ENCODE assay signal across 9 mouse cellular contexts in genomic region chr5:115428831-115429358, GRCm38 (mm10). TPM values are rescaled to one million over a fixed set of nuclear protein-coding genes. Genes with fewer than 3 reads are reported as not detected.
DNase-seq lines count a peak whose midpoint lies in the region; ATAC-seq and TF ChIP-seq lines count a peak whose summit lies in the region.
"Had no signal": no experiment of that assay in that cellular context is flagged by ENCODE, and none has a peak within 500 bp of the region (broad histone marks: within the 10 kb centered on the region; RNA-seq: fewer than 3 reads in every experiment).

No protein-coding gene starts in this region.

- H3K27me3 ChIP-seq in heart, embryonic 13.5 days (replicated peaks) = peaks cover 52% of the 10 kb centered on the region
- peaks cover 11% of the 10 kb centered on the region; the same call in 1 of the 2 replicates for H3K27me3 ChIP-seq in ES-Bruce4 (ENCODE audit: control insufficient read depth, insufficient read depth, low read length, poor library complexity, severe bottlenecking)
- H3K27me3 ChIP-seq in hindbrain, embryonic 10.5 days (ENCODE audit: insufficient read depth, poor library complexity, severe bottlenecking) = 0 out of 2 replicates have a peak, but pooled peaks cover 3% of the 10 kb centered on the region
- H3K27me3 ChIP-seq in liver, postnatal 0 days (ENCODE audit: insufficient read depth, low read length) = peaks cover 65% of the 10 kb centered on the region

- peak overlapping the region; percentile 89 for H3K4me3 ChIP-seq in heart, embryonic 13.5 days
- peak overlapping the region; percentile 50 for H3K4me3 ChIP-seq in ES-Bruce4 (ENCODE audit: low read depth, low read length)
- peak overlapping the region; percentile 100 for H3K4me3 ChIP-seq in hindbrain, embryonic 10.5 days
- peak overlapping the region; percentile 49 for H3K4me3 ChIP-seq in liver, postnatal 0 days (ENCODE audit: low read depth, low read length)

- H3K9me3 ChIP-seq in heart, embryonic 13.5 days = no peaks in the 10 kb centered on the region
- no peaks in the 10 kb centered on the region for H3K9me3 ChIP-seq in ES-Bruce4 (replicated peaks; ENCODE audit: control insufficient read depth, insufficient read depth, low read length, poor library complexity, severe bottlenecking)
- no peaks in the 10 kb centered on the region for H3K9me3 ChIP-seq in hindbrain, embryonic 10.5 days
- H3K9me3 ChIP-seq in liver, postnatal 0 days (ENCODE audit: low read length) = no peaks in the 10 kb centered on the region

- ATAC-seq in heart, embryonic 13.5 days (ENCODE audit: extremely low read depth, insufficient number of reproducible peaks, low FRiP score, low TSS enrichment) = no peak
- ATAC-seq in liver, postnatal 0 days = no peak

- peak overlapping the region; percentile 95 for H3K4me2 ChIP-seq in heart, embryonic 13.5 days
- peak overlapping the region; percentile 81 for H3K4me2 ChIP-seq in liver, postnatal 0 days (ENCODE audit: low read depth, low read length)

- H3K9ac ChIP-seq in heart, embryonic 13.5 days = peak overlapping the region; percentile 92
- H3K9ac ChIP-seq in ES-Bruce4 (ENCODE audit: low read depth, poor library complexity, severe bottlenecking) = peak overlapping the region; percentile 98
- no peak overlapping the region for H3K9ac ChIP-seq in liver, postnatal 0 days (replicated peaks)

- peaks cover 30% of the 10 kb centered on the region for H3K4me1 ChIP-seq in heart, embryonic 13.5 days
- peaks cover 9% of the 10 kb centered on the region for H3K4me1 ChIP-seq in ES-Bruce4 (ENCODE audit: control insufficient read depth, insufficient read depth, low read length)
- H3K4me1 ChIP-seq in hindbrain, embryonic 10.5 days (replicated peaks) = peaks cover 56% of the 10 kb centered on the region
- H3K4me1 ChIP-seq in liver, postnatal 0 days (ENCODE audit: insufficient read depth) = peaks cover 4% of the 10 kb centered on the region; the same call in 1 of the 2 replicates

- TF ChIP-seq POLR2A in ES-Bruce4 (IDR thresholded peaks at IDR 0.05; ENCODE audit: insufficient read depth, low read length) = no peak

- no peak for TF ChIP-seq EP300 in ES-Bruce4 (IDR thresholded peaks at IDR 0.05; ENCODE audit: insufficient read depth, low read depth, low read length)
- TF ChIP-seq EP300 in liver, postnatal 0 days (IDR thresholded peaks at IDR 0.05; ENCODE audit: low read depth) = no peak

- TF ChIP-seq CTCF in ES-Bruce4 (IDR thresholded peaks at IDR 0.05; ENCODE audit: low read depth, low read length) = no peak
- TF ChIP-seq CTCF in liver, postnatal 0 days (IDR thresholded peaks at IDR 0.05; ENCODE audit: low read depth) = no peak

- H3K27ac ChIP-seq in heart, embryonic 13.5 days (replicated peaks) = no peak overlapping the region
- H3K27ac ChIP-seq in ES-Bruce4 (ENCODE audit: insufficient read depth, low read length) = no peak overlapping the region
- H3K27ac ChIP-seq in hindbrain, embryonic 10.5 days = peak overlapping the region; percentile 100
- no peak overlapping the region for H3K27ac ChIP-seq in liver, postnatal 0 days (ENCODE audit: low read depth)

- peaks cover 4% of the 10 kb centered on the region; the same call in 1 of the 2 replicates for H3K36me3 ChIP-seq in heart, embryonic 13.5 days
- no peaks in the 10 kb centered on the region for H3K36me3 ChIP-seq in ES-Bruce4 (ENCODE audit: control insufficient read depth, insufficient read depth, low read length, poor library complexity, severe bottlenecking)
- H3K36me3 ChIP-seq in hindbrain, embryonic 10.5 days = peaks cover 41% of the 10 kb centered on the region
- no peaks in the 10 kb centered on the region for H3K36me3 ChIP-seq in liver, postnatal 0 days (replicated peaks; ENCODE audit: insufficient read depth, low read length)

- 1% methylated on average over 20 of the region's 20 CpGs for WGBS in heart, embryonic 13.5 days
- under 1% methylated on average over 20 of the region's 20 CpGs for WGBS in hindbrain, embryonic 10.5 days
- 1% methylated on average over 20 of the region's 20 CpGs for WGBS in liver, postnatal 0 days (ENCODE audit: insufficient replicate concordance)

- no peak for DNase-seq in heart, adult 11 months
- DNase-seq in hindbrain, embryonic 10.5 days (ENCODE audit: low spot score) = no peak
- DNase-seq in liver, postnatal 0 days = no peak
- DNase-seq in Muller cell, postnatal 12 days (ENCODE audit: inconsistent ontology term) = no peak
- no peak for DNase-seq in urinary bladder, adult 18-20 months (ENCODE audit: low spot score in 2 of 2)
- no peak for DNase-seq in adrenal gland, postnatal 14 days
- DNase-seq: right cerebral cortex, adult 18-20 months had no signal

RNA-seq across cellular contexts. Expression of gene Msi1, which starts 0.5 kb away (rescaled TPM):
- 3.7 and 4.1 TPM in 2 replicates for polyA plus RNA-seq in heart, embryonic 13.5 days (2015; fragmentation: Nextera tagmentation; extraction: Ambion mirVana)
- 48.7 and 49.2 TPM in 2 replicates for polyA plus RNA-seq in ES-Bruce4 (2011; ENCODE audit: insufficient read depth, insufficient read length, low read depth, missing spikeins)
- polyA plus RNA-seq in hindbrain, embryonic 10.5 days (2016; fragmentation: Nextera tagmentation; extraction: Ambion mirVana) = 167 and 222 TPM in 2 replicates
- 0.15 and 0.26 TPM in 2 replicates for polyA plus RNA-seq in liver, postnatal 0 days (2015; fragmentation: Nextera tagmentation; extraction: Ambion mirVana)
- 15.2 and 15.8 TPM in 2 replicates for total RNA-seq in adrenal gland, postnatal 14 days (2021)

RNA-seq across cellular contexts. Expression of gene Pla2g1b, which starts 37.2 kb away (rescaled TPM):
- polyA plus RNA-seq in heart, embryonic 13.5 days (2015; fragmentation: Nextera tagmentation; extraction: Ambion mirVana) = 0.88 and 1.1 TPM in 2 replicates
- 55.4 and 63.2 TPM in 2 replicates for polyA plus RNA-seq in ES-Bruce4 (2011; ENCODE audit: insufficient read depth, insufficient read length, low read depth, missing spikeins)
- 0.51 TPM in 1 of 2 replicates, not detected in the other for polyA plus RNA-seq in hindbrain, embryonic 10.5 days (2016; fragmentation: Nextera tagmentation; extraction: Ambion mirVana)
- not detected in 2 replicates for polyA plus RNA-seq in liver, postnatal 0 days (2015; fragmentation: Nextera tagmentation; extraction: Ambion mirVana)
- not detected in 2 replicates for total RNA-seq in adrenal gland, postnatal 14 days (2021)

RNA-seq across cellular contexts. Expression of gene Sirt4, which starts 55.6 kb away (rescaled TPM):
- polyA plus RNA-seq in heart, embryonic 13.5 days (2015; fragmentation: Nextera tagmentation; extraction: Ambion mirVana) = 18.9 and 19.8 TPM in 2 replicates
- polyA plus RNA-seq in ES-Bruce4 (2011; ENCODE audit: insufficient read depth, insufficient read length, low read depth, missing spikeins) = 22.2 and 28.3 TPM in 2 replicates
- 17.2 and 17.3 TPM in 2 replicates for polyA plus RNA-seq in hindbrain, embryonic 10.5 days (2016; fragmentation: Nextera tagmentation; extraction: Ambion mirVana)
- polyA plus RNA-seq in liver, postnatal 0 days (2015; fragmentation: Nextera tagmentation; extraction: Ambion mirVana) = 3.5 and 3.9 TPM in 2 replicates
- 18.1 and 23.5 TPM in 2 replicates for total RNA-seq in adrenal gland, postnatal 14 days (2021)

Comparison
In these comparisons a context has a peak if more than half of its experiments do, and no peak if none do; other contexts are left out.
1. H3K4me3 ChIP-seq: peak in every context shown above with its lines; median percentile 100 in hindbrain, embryonic 10.5 days; 89 in heart, embryonic 13.5 days; 50 in ES-Bruce4; 49 in liver, postnatal 0 days.
2. RNA of gene Pla2g1b, which starts 37.2 kb away (polyA plus RNA-seq): 55.4 to 63.2 TPM in ES-Bruce4; 0.88 to 1.1 TPM in heart, embryonic 13.5 days, 0.51 TPM in hindbrain, embryonic 10.5 days and not detected in liver, postnatal 0 days; every median in the first group is over 10 times any median in the second.